Mouse (Mus musculus): ENCODE data around the gene Ptrh2.

GRCm38 (mm10) chr11:86691956-86692355 is 8.2 kb downstream of the Ptrh2 start:
- TF ChIP-seq EP300 (IDR thresholded peaks at IDR 0.05; ENCODE audit: low read depth) (no peak), CTCF (IDR thresholded peaks at IDR 0.05; ENCODE audit: low read depth) (no peak)
